Mouse (Mus musculus) heart, postnatal 10 days (tissue): ENCODE measurements around the gene Lamtor4. TPM values are rescaled to one million over a fixed set of nuclear protein-coding genes. Genes with fewer than 3 reads are reported as not detected.
"Not testable (repeated sequence)": the region's sequence is repeated elsewhere in the genome, so short reads cannot be mapped to it uniquely, and the experiment has no call there.

ENCODE experiments used
- DNase-seq, 2 experiments: peaks; one replicate each; pipeline ENCODE4 v3.0.0; 2021
- intact Hi-C: fragments of 180-260 bp; cut with DNase I; formaldehyde crosslinking; loops from one replicate; pipeline ENCODE4 v1.15.1; 2025
- total RNA-seq, 2 experiments: library from RNA; stranded (reverse); gene quantifications; 2 replicates each; pipeline ENCODE4 v1.2.3; 2021

Gene Lamtor4
- total RNA-seq, result 10 to 100 TPM; 75.6 to 77.5 TPM

GRCm38 (mm10) chr5:138255353-138256093 is at the start of gene Lamtor4:
Gene Lamtor4, plus strand, starts transcription at chr5:138255482.
- peak; percentile 96 to 97 for DNase-seq
- intact Hi-C loops, result no loop called here

- no peak for DNase-seq
- intact Hi-C loops, result no loop called here
These were observed 48.0 kb upstream of the Lamtor4 start for GRCm38 (mm10) chr5:138207253-138207652.

- DNase-seq, result no peak
- intact Hi-C loops, result no loop called here
These were observed 47.4 kb upstream of the Lamtor4 start for GRCm38 (mm10) chr5:138207873-138208272.

GRCm38 (mm10) chr5:138216632-138217031 is 38.6 kb upstream of the Lamtor4 start:
- DNase-seq, intact Hi-C loops: not testable (repeated sequence)

GRCm38 (mm10) chr5:138219864-138220263 is 35.4 kb upstream of the Lamtor4 start:
- intact Hi-C loops, result loop anchor here (5.0 kb wide), 1 partner anchor 252 kb away; no protein-coding TSS in a partner anchor

GRCm38 (mm10) chr5:138222111-138222510 is 33.2 kb upstream of the Lamtor4 start:
- intact Hi-C loops, result loop anchor here (5.0 kb wide), 1 partner anchor 250 kb away; no protein-coding TSS in a partner anchor
- DNase-seq, result peak; percentile 85 to 92

More at GRCm38 (mm10) chr5:138219864-138220263, 35.4 kb upstream of the Lamtor4 start:
- no peak for DNase-seq

- no peak for DNase-seq
- intact Hi-C loops, result loop anchor here (5.0 kb wide), 1 partner anchor 249 kb away; no protein-coding TSS in a partner anchor
These were observed 32.0 kb upstream of the Lamtor4 start for GRCm38 (mm10) chr5:138223287-138223686.

GRCm38 (mm10) chr5:138225700-138226099 is 29.6 kb upstream of the Lamtor4 start, which contains the start of gene Nxpe5:
Gene Nxpe5, plus strand, starts transcription at chr5:138225898.
- intact Hi-C loops, result no loop called here
- no peak for DNase-seq

- no peak for DNase-seq
- intact Hi-C loops, result no loop called here
These were observed 28.8 kb upstream of the Lamtor4 start for GRCm38 (mm10) chr5:138226491-138226890.

GRCm38 (mm10) chr5:138227367-138227766 is 27.9 kb upstream of the Lamtor4 start:
- intact Hi-C loops, result no loop called here
- DNase-seq, result no peak

- peak in 1 of 2 experiments; percentile 50 for DNase-seq
- intact Hi-C loops, result no loop called here
These were observed 27.3 kb upstream of the Lamtor4 start for GRCm38 (mm10) chr5:138228026-138228425.

GRCm38 (mm10) chr5:138229511-138229910 is 25.8 kb upstream of the Lamtor4 start:
- DNase-seq, result no peak
- intact Hi-C loops, result no loop called here

GRCm38 (mm10) chr5:138233778-138234177 is 21.5 kb upstream of the Lamtor4 start:
- intact Hi-C loops, result no loop called here
- DNase-seq, result no peak

GRCm38 (mm10) chr5:138234224-138234623 is 21.1 kb upstream of the Lamtor4 start:
- intact Hi-C loops, result no loop called here
- DNase-seq, result no peak

GRCm38 (mm10) chr5:138241511-138241910 is 13.8 kb upstream of the Lamtor4 start:
- intact Hi-C loops, result no loop called here
- DNase-seq, result no peak

- intact Hi-C loops, result no loop called here
These were observed 4.1 kb upstream of the Lamtor4 start for GRCm38 (mm10) chr5:138251144-138251543.

GRCm38 (mm10) chr5:138253061-138253460 is 2.2 kb upstream of the Lamtor4 start:
- DNase-seq, result no peak
- intact Hi-C loops, result loop anchor here (1.0 kb wide), 1 partner anchor 52 kb away; no protein-coding TSS in a partner anchor

More at GRCm38 (mm10) chr5:138251144-138251543, 4.1 kb upstream of the Lamtor4 start:
- no peak for DNase-seq

- no peak for DNase-seq
- intact Hi-C loops, result no loop called here
These were observed 799 bp downstream of the Lamtor4 start for GRCm38 (mm10) chr5:138256094-138256467.

- no peak for DNase-seq
- intact Hi-C loops, result no loop called here
These were observed 1.8 kb downstream of the Lamtor4 start for GRCm38 (mm10) chr5:138256966-138257584.

GRCm38 (mm10) chr5:138257585-138257978 is 2.3 kb downstream of the Lamtor4 start:
- no peak for DNase-seq
- intact Hi-C loops, result no loop called here

- DNase-seq, result no peak
- intact Hi-C loops, result no loop called here
These were observed 2.8 kb downstream of the Lamtor4 start for GRCm38 (mm10) chr5:138258078-138258477.

- intact Hi-C loops, result no loop called here
- no peak for DNase-seq
These were observed 3.3 kb downstream of the Lamtor4 start for GRCm38 (mm10) chr5:138258542-138258941.
